Mouse (Mus musculus) hindbrain, postnatal 0 days (tissue): ENCODE measurements around the gene Angpt4. TPM values are rescaled to one million over a fixed set of nuclear protein-coding genes. Genes with fewer than 3 reads are reported as not detected.

Experiments
- ATAC-seq: fragments of 200-750 bp; cut with Nextera tagmentation; 2 replicates; pipeline ENCODE4 v1.8.0; 2017; ENCODE audit warnings: mild to moderate bottlenecking, moderate TSS enrichment, moderate library complexity
- DNase-seq: peaks from one replicate; pipeline ENCODE4 v3.0.0-alpha.2; 2015; ENCODE audit warnings: low spot score
- H3K27ac ChIP-seq: fragments of 300-500 bp; sonication (generic); 2 replicates; pipeline ENCODE4 v1.5.1; 2014; ENCODE audit warnings: mild to moderate bottlenecking
- H3K27me3 ChIP-seq: fragments of 300-500 bp; sonication (generic); 2 replicates; pipeline ENCODE4 v1.6.1; 2014; ENCODE audit warnings: low read length, mixed read lengths; ENCODE audit not compliant: insufficient read depth
- H3K36me3 ChIP-seq: fragments of 300-500 bp; sonication (generic); 2 replicates; pipeline ENCODE4 v1.6.1; 2014; ENCODE audit warnings: low read length, mixed read lengths; ENCODE audit not compliant: insufficient read depth
- H3K4me1 ChIP-seq: fragments of 300-500 bp; sonication (generic); 2 replicates; pipeline ENCODE4 v1.6.1; 2014; ENCODE audit warnings: antibody characterized with exemption, low read length, mixed read lengths; ENCODE audit not compliant: insufficient read depth
- H3K4me2 ChIP-seq: fragments of 300-500 bp; sonication (generic); 2 replicates; pipeline ENCODE4 v1.6.1; 2014; ENCODE audit warnings: low read depth, mild to moderate bottlenecking, low read length, moderate library complexity, mixed read lengths
- H3K4me3 ChIP-seq: fragments of 300-500 bp; sonication (generic); 2 replicates; pipeline ENCODE4 v1.5.1; 2014; ENCODE audit warnings: low read length
- H3K9ac ChIP-seq: fragments of 300-500 bp; sonication (generic); replicated peaks from 2 replicates; pipeline ENCODE4 v1.6.1; 2014; ENCODE audit warnings: mild to moderate bottlenecking, low read length, moderate library complexity, mixed read lengths
- H3K9me3 ChIP-seq: fragments of 300-500 bp; sonication (generic); 2 replicates; pipeline ENCODE4 v1.6.1; 2016; ENCODE audit warnings: low read length, mixed read lengths
- CTCF ChIP-seq: IDR thresholded peaks from 2 replicates; pipeline ENCODE4 v1.5.1; 2016; ENCODE audit warnings: antibody characterized with exemption, control low read depth, low read depth
- WGBS: fragments of 180-500 bp; shearing (Covaris S2); extraction: QIAGEN DNeasy Blood & Tissue Kit; methylation state at CpG from one replicate; pipeline ENCODE4 v1.1.7; 2014; 5-methylcytosine and 5-hydroxymethylcytosine counted together
- polyA plus RNA-seq: library from polyadenylated mRNA; unstranded; fragments of >200 nt; fragmentation: Nextera tagmentation; extraction: Ambion mirVana; gene quantifications from 2 replicates; pipeline ENCODE4 v1.2.1, GENCODE M21; 2015
- total RNA-seq: library from RNA; depleted of rRNA; stranded (reverse); fragments of >200 nt; gene quantifications from 2 replicates; pipeline ENCODE4 v1.2.3, GENCODE M21; 2014

The Angpt4 gene
- total and polyA plus RNA-seq, 2 experiments from 2014 or later: 0.10 to 0.28 TPM

DNA sequence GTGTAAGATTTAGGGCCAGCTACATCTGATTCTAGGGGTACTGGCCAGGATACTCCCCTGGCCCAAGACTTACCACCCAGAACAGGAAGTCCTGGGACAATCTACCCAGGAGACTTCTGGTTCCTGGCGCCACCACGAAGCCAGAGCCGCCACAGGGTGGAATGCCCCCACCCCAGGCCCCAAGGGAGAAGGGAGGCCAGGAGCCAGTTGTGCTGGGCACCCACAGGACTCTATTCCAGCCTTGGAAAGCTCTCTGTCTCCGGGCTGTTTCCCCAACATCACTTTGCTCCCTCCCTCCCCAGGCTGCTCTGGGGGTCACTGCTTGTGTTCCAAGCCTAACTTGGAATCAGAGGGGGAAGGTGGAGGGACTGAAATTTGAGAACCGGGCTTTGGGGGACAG is 512 bp upstream of the Angpt4 start:
- 46% methylated on average over 5 of the region's 5 CpGs for WGBS

DNA sequence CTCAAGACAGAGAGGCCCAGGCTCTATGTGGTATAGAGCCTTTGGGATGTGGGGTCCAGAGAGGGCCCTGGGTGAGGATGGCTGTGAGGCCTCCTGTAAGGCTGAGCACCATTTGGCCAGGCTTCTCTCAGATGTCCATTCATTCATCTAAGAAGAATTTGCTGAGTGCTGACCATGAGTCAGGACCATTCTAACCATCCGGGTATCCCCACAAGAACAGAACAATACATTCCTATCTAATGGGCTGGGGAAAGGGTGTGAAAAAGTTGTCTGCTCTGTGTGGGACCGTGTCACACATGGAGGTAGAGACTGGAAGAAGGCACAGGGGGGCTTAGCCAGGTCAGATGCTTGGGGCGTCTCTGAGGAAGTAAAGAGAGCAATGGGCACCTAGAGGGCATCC is 741 bp downstream of the Angpt4 start:
- WGBS: 84% methylated on average over 3 of the region's 3 CpGs
- ATAC-seq: no peak
- no peak overlapping the region for H3K4me2 ChIP-seq
- no peaks in the 10 kb centered on the region; the same call in 1 of the 2 replicates for H3K4me1 ChIP-seq
- no peaks in the 10 kb centered on the region for H3K36me3 ChIP-seq
- DNase-seq: no peak
- no peaks in the 10 kb centered on the region for H3K27me3 ChIP-seq
- H3K9me3 ChIP-seq: no peaks in the 10 kb centered on the region
- no peak overlapping the region for H3K27ac ChIP-seq
- H3K4me3 ChIP-seq: no peak overlapping the region
- no peak for TF ChIP-seq CTCF
- no peak overlapping the region for H3K9ac ChIP-seq

More for the DNA sequence above, 512 bp upstream of the Angpt4 start:
- ATAC-seq: no peak
- Histone ChIP-seq H3K9ac (no peak overlapping the region), H3K9me3 (no peaks in the 10 kb centered on the region), H3K4me3 (no peak overlapping the region), H3K4me1 (no peaks in the 10 kb centered on the region), H3K4me2 (no peak overlapping the region), H3K27ac (no peak overlapping the region), H3K27me3 (no peaks in the 10 kb centered on the region), H3K36me3 (no peaks in the 10 kb centered on the region)
- no peak for TF ChIP-seq CTCF
- no peak for DNase-seq

DNA sequence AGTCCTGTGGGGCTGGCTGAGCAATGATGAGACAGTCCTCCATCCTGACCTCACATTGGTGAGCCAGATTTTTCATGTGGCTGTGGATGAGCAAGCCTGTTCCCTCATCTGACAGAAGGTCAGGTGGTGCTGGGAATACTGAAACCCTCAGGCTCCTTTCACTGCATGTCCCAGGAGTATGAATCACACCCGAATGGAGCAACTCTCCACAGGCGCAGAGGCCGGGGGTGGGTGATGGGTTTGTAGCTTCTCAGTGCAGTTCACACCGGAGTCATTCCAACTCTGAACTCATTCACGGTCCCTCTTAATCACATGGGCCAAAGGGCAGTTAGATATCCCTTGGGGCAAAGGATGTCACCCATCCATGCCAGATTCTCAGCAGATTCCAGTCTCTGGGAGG is 3.1 kb downstream of the Angpt4 start:
- H3K36me3 ChIP-seq: no peaks in the 10 kb centered on the region
- H3K9me3 ChIP-seq: no peaks in the 10 kb centered on the region
- no peak overlapping the region for H3K4me3 ChIP-seq
- no peak overlapping the region for H3K27ac ChIP-seq
- no peak for TF ChIP-seq CTCF
- H3K4me2 ChIP-seq: no peak overlapping the region
- no peaks in the 10 kb centered on the region; the same call in 1 of the 2 replicates for H3K4me1 ChIP-seq
- ATAC-seq (no peak), DNase-seq (no peak)
- WGBS: 75% methylated on average over 5 of the region's 5 CpGs
- H3K27me3 ChIP-seq: no peaks in the 10 kb centered on the region
- no peak overlapping the region for H3K9ac ChIP-seq

DNA sequence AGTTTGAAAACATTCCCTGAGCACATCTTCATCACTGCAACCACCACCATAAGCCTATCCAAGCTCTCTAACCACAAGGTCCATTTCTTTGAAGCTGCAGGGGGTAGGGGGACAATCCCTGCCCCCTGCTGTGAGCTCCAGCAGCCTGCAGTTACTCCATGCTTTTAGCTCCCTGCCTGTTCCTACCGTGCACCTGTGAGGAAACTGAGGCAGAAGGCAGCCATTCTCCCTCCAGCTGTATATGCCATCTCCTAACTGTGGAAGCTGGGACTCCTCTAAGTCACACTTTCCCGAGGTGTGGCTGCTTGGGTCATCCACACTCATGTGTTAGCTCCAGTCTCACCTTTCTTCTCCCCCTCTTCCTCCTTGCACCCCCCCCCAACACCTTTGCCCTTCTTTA is 4.1 kb downstream of the Angpt4 start:
- DNase-seq: no peak
- H3K9me3 ChIP-seq: no peaks in the 10 kb centered on the region
- no peak for ATAC-seq

DNA sequence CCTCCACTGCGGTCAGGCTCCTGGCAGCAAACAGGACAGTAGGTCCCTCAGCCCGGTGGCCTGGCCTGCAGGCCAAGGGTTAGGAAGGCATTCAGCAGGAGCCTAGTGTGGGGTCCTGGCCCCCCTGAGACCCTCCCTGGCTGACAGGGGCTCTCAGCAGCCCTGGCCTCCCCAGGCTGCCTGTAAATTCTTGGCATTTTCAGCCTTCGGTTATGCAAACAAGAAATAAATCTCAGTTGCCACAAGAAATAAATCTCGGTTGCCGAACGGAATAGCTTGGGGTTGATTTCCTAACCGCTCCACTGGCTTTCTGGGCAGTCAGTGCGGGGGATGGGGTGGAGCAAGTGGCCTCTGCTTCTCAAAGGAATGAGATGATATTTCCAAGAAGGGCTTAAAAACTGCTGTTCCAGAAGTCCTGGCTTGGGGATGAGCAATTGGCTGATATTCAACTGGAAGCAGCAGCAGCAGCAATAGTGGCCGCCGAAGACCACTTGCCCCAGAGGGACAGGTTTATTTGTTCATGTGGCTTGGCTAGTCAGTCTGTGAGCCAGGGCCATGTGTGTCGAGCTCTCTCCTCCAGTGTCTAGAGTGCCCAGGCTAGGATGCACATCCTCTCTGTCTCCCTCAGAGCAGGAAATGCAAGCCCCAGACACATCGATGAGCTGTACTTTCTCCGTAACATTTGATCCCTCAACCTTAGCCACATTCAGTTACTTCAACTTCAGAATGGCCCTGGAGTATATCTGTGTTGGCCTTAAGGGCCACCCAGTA is 5.2 kb downstream of the Angpt4 start:
- peak; percentile 25 for DNase-seq
- no peak overlapping the region for H3K27ac ChIP-seq
- ATAC-seq: no peak
- H3K4me3 ChIP-seq: no peak overlapping the region
- H3K36me3 ChIP-seq: no peaks in the 10 kb centered on the region
- WGBS: 58% methylated on average over 13 of the region's 13 CpGs
- H3K27me3 ChIP-seq: no peaks in the 10 kb centered on the region
- H3K4me1 ChIP-seq: no peaks in the 10 kb centered on the region; the same call in 1 of the 2 replicates
- no peak overlapping the region for H3K4me2 ChIP-seq
- no peak for TF ChIP-seq CTCF
- H3K9ac ChIP-seq: no peak overlapping the region
- no peaks in the 10 kb centered on the region for H3K9me3 ChIP-seq

More for the DNA sequence above, 4.1 kb downstream of the Angpt4 start:
- no peak overlapping the region for H3K27ac ChIP-seq
- H3K27me3 ChIP-seq: no peaks in the 10 kb centered on the region
- 27% methylated on average over 2 of the region's 2 CpGs for WGBS
- no peak overlapping the region for H3K4me3 ChIP-seq
- no peak for TF ChIP-seq CTCF
- H3K9ac ChIP-seq: no peak overlapping the region
- no peaks in the 10 kb centered on the region for H3K36me3 ChIP-seq
- no peak overlapping the region for H3K4me2 ChIP-seq
- no peaks in the 10 kb centered on the region; the same call in 1 of the 2 replicates for H3K4me1 ChIP-seq

DNA sequence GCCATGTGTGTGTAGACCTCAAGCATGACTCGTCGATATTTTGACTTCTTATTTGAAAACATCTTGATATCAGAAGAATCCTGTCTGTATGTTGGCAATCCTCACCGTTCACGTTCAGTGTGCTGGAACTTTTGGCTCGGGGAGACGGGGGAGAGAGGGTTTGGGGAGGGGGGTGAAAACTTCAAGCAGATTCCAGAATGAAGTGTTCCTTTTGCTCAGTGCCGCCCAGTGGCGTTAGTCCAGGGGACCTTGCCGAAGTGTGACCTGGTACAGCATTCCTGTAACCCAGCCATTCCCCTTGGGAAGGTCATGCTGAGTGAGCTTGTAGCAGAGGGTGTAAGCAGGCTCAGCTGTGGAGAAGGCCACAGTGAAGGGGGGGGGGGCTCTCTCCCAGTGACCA is 8.1 kb downstream of the Angpt4 start:
- DNase-seq (no peak), ATAC-seq (no peak)
- Histone ChIP-seq H3K4me1 (no peaks in the 10 kb centered on the region; the same call in 1 of the 2 replicates), H3K4me3 (no peak overlapping the region), H3K27me3 (no peaks in the 10 kb centered on the region), H3K36me3 (no peaks in the 10 kb centered on the region), H3K9ac (no peak overlapping the region), H3K4me2 (no peak overlapping the region), H3K9me3 (no peaks in the 10 kb centered on the region), H3K27ac (no peak overlapping the region)
- WGBS: 77% methylated on average over 9 of the region's 9 CpGs
- no peak for TF ChIP-seq CTCF

DNA sequence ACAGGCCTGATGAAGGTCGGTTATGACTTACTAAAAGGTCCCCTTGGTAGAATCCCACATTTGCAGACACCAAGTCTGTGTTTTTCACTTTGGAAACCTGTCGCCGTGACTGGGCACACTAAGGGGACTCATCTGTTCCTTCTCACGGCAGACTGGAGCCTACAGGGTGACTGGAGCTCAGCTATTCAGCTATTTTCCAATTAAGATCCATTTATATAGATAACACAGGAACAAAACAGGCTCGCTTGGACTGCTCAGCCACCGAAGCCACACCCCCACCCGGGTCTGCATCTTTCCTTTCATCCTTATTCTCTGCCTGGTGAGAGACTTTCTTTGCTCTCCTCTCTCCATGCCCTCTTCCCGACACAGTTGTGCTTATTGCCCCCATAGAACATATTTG is 10.1 kb downstream of the Angpt4 start:
- no peak for ATAC-seq
- Histone ChIP-seq H3K27ac (no peak overlapping the region), H3K27me3 (no peaks in the 10 kb centered on the region), H3K9ac (no peak overlapping the region), H3K4me2 (no peak overlapping the region), H3K4me1 (peaks cover 3% of the 10 kb centered on the region; the same call in 1 of the 2 replicates), H3K36me3 (no peaks in the 10 kb centered on the region), H3K4me3 (no peak overlapping the region), H3K9me3 (no peaks in the 10 kb centered on the region)
- no peak for DNase-seq
- WGBS: 58% methylated on average over 8 of the region's 8 CpGs
- no peak for TF ChIP-seq CTCF
